Mouse (Mus musculus): ENCODE measurements around the gene Srpx2. TPM values are rescaled to one million over a fixed set of nuclear protein-coding genes. Genes with fewer than 3 reads are reported as not detected.

The Srpx2 gene
- polyA plus RNA-seq, 1 experiment from 2014 or later, result 8.1 TPM

Other genes starting within 250 kb of the Srpx2 start
- gene Pcdh19, start 219.4 kb upstream of the Srpx2 start, polyA plus RNA-seq (2015; fragmentation: Nextera tagmentation; extraction: Ambion mirVana), result 0.95 and 1.00 TPM in 2 replicates
- 0.45 and 1.0 TPM in 2 replicates for gene Tnmd, start 57.4 kb upstream of the Srpx2 start, polyA plus RNA-seq (2015; fragmentation: Nextera tagmentation; extraction: Ambion mirVana)
- 91.1 and 96.7 TPM in 2 replicates for gene Tspan6, start 10.0 kb upstream of the Srpx2 start, polyA plus RNA-seq (2015; fragmentation: Nextera tagmentation; extraction: Ambion mirVana)
- 1.9 and 2.8 TPM in 2 replicates for gene Sytl4, start 73.4 kb downstream of the Srpx2 start, polyA plus RNA-seq (2015; fragmentation: Nextera tagmentation; extraction: Ambion mirVana)
- 25.3 and 25.8 TPM in 2 replicates for gene Cstf2, start 150.8 kb downstream of the Srpx2 start, polyA plus RNA-seq (2015; fragmentation: Nextera tagmentation; extraction: Ambion mirVana)

Measured in heart, embryonic 16.5 days (tissue).